9 mouse cellular contexts compared by ENCODE assay signal in the genomic region with DNA sequence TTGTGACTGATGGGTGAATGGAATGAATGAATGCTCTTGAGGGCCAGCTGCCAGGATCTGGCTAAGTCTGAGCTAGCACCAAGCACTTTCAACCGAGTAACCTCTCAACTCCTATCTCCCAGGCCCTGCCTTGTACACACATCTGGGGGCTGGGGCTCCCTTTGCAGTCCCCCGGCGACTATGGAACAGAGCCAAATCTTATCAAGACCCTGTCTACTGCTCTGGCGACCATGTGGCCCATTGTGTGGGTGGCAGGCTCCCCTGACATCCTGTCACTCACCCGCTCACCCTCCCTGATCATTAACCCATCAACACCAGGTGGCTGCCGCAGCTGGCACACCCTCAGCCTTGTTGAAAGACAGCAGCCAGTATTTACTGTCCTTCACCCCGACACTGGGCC. TPM values are rescaled to one million over a fixed set of nuclear protein-coding genes. Genes with fewer than 3 reads are reported as not detected.
DNase-seq lines count a peak whose midpoint lies in the region; ATAC-seq and TF ChIP-seq lines count a peak whose summit lies in the region.
"Had no signal": no experiment of that assay in that cellular context is flagged by ENCODE, and none has a peak within 500 bp of the region (broad histone marks: within the 10 kb centered on the region; RNA-seq: fewer than 3 reads in every experiment).

No protein-coding gene starts in this region.

- H3K9me3 ChIP-seq in kidney, embryonic 15.5 days (replicated peaks): no peaks in the 10 kb centered on the region
- H3K9me3 ChIP-seq in embryonic facial prominence, embryonic 10.5 days: no peaks in the 10 kb centered on the region
- H3K9me3 ChIP-seq in liver, embryonic 14.5 days (ENCODE audit: control insufficient read depth, low read length): no peaks in the 10 kb centered on the region

- H3K9ac ChIP-seq in kidney, embryonic 15.5 days: no peak overlapping the region
- H3K9ac ChIP-seq in liver, embryonic 14.5 days (replicated peaks): no peak overlapping the region

- H3K4me3 ChIP-seq in kidney, embryonic 15.5 days (replicated peaks): no peak overlapping the region
- H3K4me3 ChIP-seq in embryonic facial prominence, embryonic 10.5 days: no peak overlapping the region
- H3K4me3 ChIP-seq in liver, embryonic 14.5 days (ENCODE audit: insufficient read depth in 1 of 2, low read depth in 2 of 2, low read length in 2 of 2): no peak overlapping the region
- no peak overlapping the region for H3K4me3 ChIP-seq in layer of hippocampus, adult 2 months

- intact Hi-C loops in gastrocnemius, postnatal 36 days (cut with DNase I): no loop called here

- peak overlapping the region; percentile 94; the same call in 1 of the 2 replicates for H3K27ac ChIP-seq in kidney, embryonic 15.5 days
- peak overlapping the region; percentile 93 for H3K27ac ChIP-seq in embryonic facial prominence, embryonic 10.5 days (replicated peaks)
- H3K27ac ChIP-seq in liver, embryonic 14.5 days: no peak overlapping the region
- no peak overlapping the region for H3K27ac ChIP-seq in layer of hippocampus, adult 2 months

- ATAC-seq in kidney, embryonic 15.5 days (replicated peaks; ENCODE audit: low FRiP score): no peak
- ATAC-seq in liver, embryonic 14.5 days (ENCODE audit: insufficient read depth): peak; percentile 17; the same call in 1 of the 2 replicates
- ATAC-seq: Patski had no signal

- H3K36me3 ChIP-seq in kidney, embryonic 15.5 days: no peaks in the 10 kb centered on the region
- H3K36me3 ChIP-seq in embryonic facial prominence, embryonic 10.5 days (replicated peaks): no peaks in the 10 kb centered on the region
- H3K36me3 ChIP-seq in liver, embryonic 14.5 days (replicated peaks; ENCODE audit: control insufficient read depth, insufficient read depth, low read depth): no peaks in the 10 kb centered on the region
- no peaks in the 10 kb centered on the region for H3K36me3 ChIP-seq in splenic B cell, adult 2 months (ENCODE audit: control insufficient read depth, insufficient read depth, low read length, poor library complexity, severe bottlenecking)

- peaks cover 71% of the 10 kb centered on the region for H3K4me1 ChIP-seq in kidney, embryonic 15.5 days
- peaks cover 67% of the 10 kb centered on the region for H3K4me1 ChIP-seq in embryonic facial prominence, embryonic 10.5 days
- H3K4me1 ChIP-seq in liver, embryonic 14.5 days (replicated peaks; ENCODE audit: control insufficient read depth in 2 of 2, insufficient read depth in 2 of 2, low read length in 1 of 2): peaks cover 22 to 56% of the 10 kb centered on the region in 2 experiments

- no peak overlapping the region for H3K4me2 ChIP-seq in kidney, embryonic 15.5 days
- H3K4me2 ChIP-seq in liver, embryonic 14.5 days (ENCODE audit: low read depth): no peak overlapping the region

- no peak for TF ChIP-seq EP300 in liver, embryonic 14.5 days (IDR thresholded peaks at IDR 0.05; ENCODE audit: low read depth)

- WGBS in kidney, embryonic 15.5 days: 10% methylated on average over 7 of the region's 7 CpGs
- WGBS in embryonic facial prominence, embryonic 10.5 days: 49% methylated on average over 7 of the region's 7 CpGs
- 15% methylated on average over 7 of the region's 7 CpGs for WGBS in liver, embryonic 14.5 days (ENCODE audit: insufficient replicate concordance)

- no peak for TF ChIP-seq CTCF in liver, embryonic 14.5 days (IDR thresholded peaks at IDR 0.05; ENCODE audit: low read depth)
- TF ChIP-seq CTCF in layer of hippocampus, adult 2 months (conservative IDR thresholded peaks at IDR 0.05): no peak

- H3K27me3 ChIP-seq in kidney, embryonic 15.5 days: peaks cover 5% of the 10 kb centered on the region; the same call in 1 of the 2 replicates
- peaks cover 13% of the 10 kb centered on the region for H3K27me3 ChIP-seq in embryonic facial prominence, embryonic 10.5 days (replicated peaks; ENCODE audit: low read depth, poor library complexity, severe bottlenecking)
- H3K27me3 ChIP-seq in liver, embryonic 14.5 days (ENCODE audit: control insufficient read depth, insufficient read depth, low read length): no peaks in the 10 kb centered on the region; the same call in 1 of the 2 replicates
- no peaks in the 10 kb centered on the region for H3K27me3 ChIP-seq in splenic B cell, adult 2 months (ENCODE audit: control insufficient read depth, insufficient read depth, low read length, poor library complexity, severe bottlenecking)
- H3K27me3 ChIP-seq: Patski had no signal

- no peak for DNase-seq in kidney, postnatal 14 days
- no peak for DNase-seq in embryonic facial prominence, embryonic 10.5 days (ENCODE audit: low spot score)
- no peak for DNase-seq in liver, embryonic 14.5 days (ENCODE audit: low read depth in 3 of 3, low spot score in 3 of 3)
- DNase-seq in splenic B cell, adult 2 months (ENCODE audit: low read depth, low spot score): peak; percentile 79
- no peak for DNase-seq in layer of hippocampus, adult 2 months (ENCODE audit: low spot score in 2 of 2)
- DNase-seq in gastrocnemius, postnatal 36 days: no peak
- DNase-seq in cerebellum, postnatal 10 days: no peak

RNA-seq across cellular contexts. Expression of gene Akna, which starts 1.9 kb away (rescaled TPM):
- 7.4 and 8.3 TPM in 2 replicates for polyA plus RNA-seq in kidney, embryonic 15.5 days (2015; fragmentation: Nextera tagmentation; extraction: Ambion mirVana)
- polyA plus RNA-seq in embryonic facial prominence, embryonic 10.5 days (2016; fragmentation: Nextera tagmentation; extraction: Ambion mirVana): 11.8 and 12.0 TPM in 2 replicates
- 2.2 TPM in 2 replicates for polyA plus RNA-seq in liver, embryonic 14.5 days (2012; rRNA removed)
- polyA plus RNA-seq in liver, embryonic 14.5 days (2014; fragmentation: Nextera tagmentation; extraction: Ambion mirVana): 2.4 and 2.8 TPM in 2 replicates
- total RNA-seq in layer of hippocampus, adult 2 months (2021): 1 to 10 TPM; 3.5 to 3.8 TPM
- 1 to 10 TPM; 1.4 to 1.5 TPM for total RNA-seq in gastrocnemius, postnatal 36 days (2021)

RNA-seq across cellular contexts. Expression of gene Orm2, which starts 42.8 kb away (rescaled TPM):
- polyA plus RNA-seq in kidney, embryonic 15.5 days (2015; fragmentation: Nextera tagmentation; extraction: Ambion mirVana): not detected in 2 replicates
- not detected in 2 replicates for polyA plus RNA-seq in embryonic facial prominence, embryonic 10.5 days (2016; fragmentation: Nextera tagmentation; extraction: Ambion mirVana)
- not detected in 2 replicates for polyA plus RNA-seq in liver, embryonic 14.5 days (2012; rRNA removed)
- polyA plus RNA-seq in liver, embryonic 14.5 days (2014; fragmentation: Nextera tagmentation; extraction: Ambion mirVana): not detected in 2 replicates
- not detected for total RNA-seq in layer of hippocampus, adult 2 months (2021)
- total RNA-seq in gastrocnemius, postnatal 36 days (2021): under 1 TPM in 1 of 2 experiments, not detected in 1; 0.36 TPM

RNA-seq across cellular contexts. Expression of gene Orm3, which starts 49.1 kb away (rescaled TPM):
- polyA plus RNA-seq in kidney, embryonic 15.5 days (2015; fragmentation: Nextera tagmentation; extraction: Ambion mirVana): not detected in 2 replicates
- polyA plus RNA-seq in embryonic facial prominence, embryonic 10.5 days (2016; fragmentation: Nextera tagmentation; extraction: Ambion mirVana): not detected in 2 replicates
- polyA plus RNA-seq in liver, embryonic 14.5 days (2012; rRNA removed): not detected in 2 replicates
- not detected in 2 replicates for polyA plus RNA-seq in liver, embryonic 14.5 days (2014; fragmentation: Nextera tagmentation; extraction: Ambion mirVana)
- total RNA-seq in layer of hippocampus, adult 2 months (2021): not detected
- total RNA-seq in gastrocnemius, postnatal 36 days (2021): not detected

Comparison
In these comparisons a context has a peak if more than half of its experiments do, and no peak if none do; other contexts are left out.
1. H3K27ac ChIP-seq: peak in kidney, embryonic 15.5 days (single experiment) and embryonic facial prominence, embryonic 10.5 days (single experiment); none in liver, embryonic 14.5 days (single experiment) and layer of hippocampus, adult 2 months (single experiment).